Mouse (Mus musculus): Measurements from ENCODE around the gene Zbtb16. TPM values are rescaled to one million over a fixed set of nuclear protein-coding genes. Genes with fewer than 3 reads are reported as not detected.

The Zbtb16 gene
- polyA plus RNA-seq, 1 experiment from 2014 or later = 13.3 TPM

- H3K27ac ChIP-seq (ENCODE audit: low read length) = no peak overlapping the region
- no peak overlapping the region for H3K9ac ChIP-seq (ENCODE audit: low read length)
- no peak for ATAC-seq (ENCODE audit: low read depth)
- no peak overlapping the region for H3K4me2 ChIP-seq (ENCODE audit: low read depth, low read length)
- no peaks in the 10 kb centered on the region for H3K9me3 ChIP-seq (ENCODE audit: control insufficient read depth, low read length)
- peaks cover 15% of the 10 kb centered on the region for H3K4me1 ChIP-seq (replicated peaks; ENCODE audit: control insufficient read depth, insufficient read depth, low read length)
- WGBS = 81% methylated on average over 8 of the region's 8 CpGs
- H3K27me3 ChIP-seq (ENCODE audit: control insufficient read depth, insufficient read depth, low read depth, low read length) = no peaks in the 10 kb centered on the region; the same call in 1 of the 2 replicates
- peaks cover 3% of the 10 kb centered on the region; the same call in 1 of the 2 replicates for H3K36me3 ChIP-seq (ENCODE audit: control insufficient read depth, insufficient read depth, low read length)
- H3K4me3 ChIP-seq (ENCODE audit: low read length) = no peak overlapping the region
These were observed 121.0 kb downstream of the Zbtb16 start for GRCm38 (mm10) chr9:48715042-48715441.

- 90% methylated on average over 8 of the region's 8 CpGs for WGBS
- no peak overlapping the region for H3K4me3 ChIP-seq (ENCODE audit: low read length)
- H3K27ac ChIP-seq (ENCODE audit: low read length) = no peak overlapping the region
- peaks cover 3% of the 10 kb centered on the region; the same call in 1 of the 2 replicates for H3K36me3 ChIP-seq (ENCODE audit: control insufficient read depth, insufficient read depth, low read length)
- peaks cover 2% of the 10 kb centered on the region; the same call in 1 of the 2 replicates for H3K27me3 ChIP-seq (ENCODE audit: control insufficient read depth, insufficient read depth, low read depth, low read length)
- no peak overlapping the region for H3K4me2 ChIP-seq (ENCODE audit: low read depth, low read length)
- H3K9ac ChIP-seq (ENCODE audit: low read length) = no peak overlapping the region
- peaks cover 15% of the 10 kb centered on the region for H3K4me1 ChIP-seq (replicated peaks; ENCODE audit: control insufficient read depth, insufficient read depth, low read length)
- no peak for ATAC-seq (ENCODE audit: low read depth)
- no peaks in the 10 kb centered on the region for H3K9me3 ChIP-seq (ENCODE audit: control insufficient read depth, low read length)
These were observed 122.2 kb downstream of the Zbtb16 start for GRCm38 (mm10) chr9:48713779-48714178.

- Histone ChIP-seq H3K4me1 (replicated peaks; ENCODE audit: control insufficient read depth, insufficient read depth, low read length) (peaks cover 15% of the 10 kb centered on the region), H3K9ac (ENCODE audit: low read length) (no peak overlapping the region), H3K4me2 (ENCODE audit: low read depth, low read length) (no peak overlapping the region), H3K27ac (ENCODE audit: low read length) (no peak overlapping the region), H3K9me3 (ENCODE audit: control insufficient read depth, low read length) (no peaks in the 10 kb centered on the region), H3K36me3 (ENCODE audit: control insufficient read depth, insufficient read depth, low read length) (peaks cover 3% of the 10 kb centered on the region; the same call in 1 of the 2 replicates), H3K27me3 (ENCODE audit: control insufficient read depth, insufficient read depth, low read depth, low read length) (peaks cover 2% of the 10 kb centered on the region; the same call in 1 of the 2 replicates), H3K4me3 (ENCODE audit: low read length) (no peak overlapping the region)
- 84% methylated on average over 13 of the region's 13 CpGs for WGBS
- no peak for ATAC-seq (ENCODE audit: low read depth)
These were observed 122.8 kb downstream of the Zbtb16 start for GRCm38 (mm10) chr9:48712985-48713765.

- Histone ChIP-seq H3K36me3 (ENCODE audit: control insufficient read depth, insufficient read depth, low read length) (peaks cover 2% of the 10 kb centered on the region; the same call in 1 of the 2 replicates), H3K9me3 (ENCODE audit: control insufficient read depth, low read length) (no peaks in the 10 kb centered on the region), H3K4me1 (replicated peaks; ENCODE audit: control insufficient read depth, insufficient read depth, low read length) (peaks cover 25% of the 10 kb centered on the region), H3K4me3 (ENCODE audit: low read length) (no peak overlapping the region), H3K27me3 (ENCODE audit: control insufficient read depth, insufficient read depth, low read depth, low read length) (peaks cover 2% of the 10 kb centered on the region; the same call in 1 of the 2 replicates), H3K27ac (ENCODE audit: low read length) (peak overlapping the region; percentile 34; the same call in 1 of the 2 replicates), H3K9ac (ENCODE audit: low read length) (no peak overlapping the region; the same call in 1 of the 2 replicates), H3K4me2 (ENCODE audit: low read depth, low read length) (no peak overlapping the region)
- 59% methylated on average over 5 of the region's 5 CpGs for WGBS
- ATAC-seq (ENCODE audit: low read depth) = no peak
These were observed 124.2 kb downstream of the Zbtb16 start for GRCm38 (mm10) chr9:48711826-48712225.

GRCm38 (mm10) chr9:48711296-48711781, 124.7 kb downstream of the Zbtb16 start:
- Histone ChIP-seq H3K9me3 (ENCODE audit: control insufficient read depth, low read length) (no peaks in the 10 kb centered on the region), H3K27me3 (ENCODE audit: control insufficient read depth, insufficient read depth, low read depth, low read length) (peaks cover 2% of the 10 kb centered on the region; the same call in 1 of the 2 replicates), H3K4me3 (ENCODE audit: low read length) (no peak overlapping the region), H3K4me1 (replicated peaks; ENCODE audit: control insufficient read depth, insufficient read depth, low read length) (peaks cover 30% of the 10 kb centered on the region), H3K27ac (ENCODE audit: low read length) (peak overlapping the region; percentile 34; the same call in 1 of the 2 replicates), H3K4me2 (ENCODE audit: low read depth, low read length) (no peak overlapping the region), H3K36me3 (ENCODE audit: control insufficient read depth, insufficient read depth, low read length) (no peaks in the 10 kb centered on the region), H3K9ac (ENCODE audit: low read length) (peak overlapping the region; percentile 42; the same call in 1 of the 2 replicates)
- WGBS = 26% methylated on average over 9 of the region's 9 CpGs
- peak; percentile 21; the same call in 1 of the 2 replicates for ATAC-seq (ENCODE audit: low read depth)

GRCm38 (mm10) chr9:48710355-48711295, 125.4 kb downstream of the Zbtb16 start:
- Histone ChIP-seq H3K27ac (ENCODE audit: low read length) (peak overlapping the region; percentile 28; the same call in 1 of the 2 replicates), H3K4me3 (ENCODE audit: low read length) (no peak overlapping the region), H3K4me1 (replicated peaks; ENCODE audit: control insufficient read depth, insufficient read depth, low read length) (peaks cover 30% of the 10 kb centered on the region), H3K4me2 (ENCODE audit: low read depth, low read length) (no peak overlapping the region), H3K9ac (ENCODE audit: low read length) (peak overlapping the region; percentile 42; the same call in 1 of the 2 replicates), H3K27me3 (ENCODE audit: control insufficient read depth, insufficient read depth, low read depth, low read length) (peaks cover 2% of the 10 kb centered on the region; the same call in 1 of the 2 replicates), H3K9me3 (ENCODE audit: control insufficient read depth, low read length) (no peaks in the 10 kb centered on the region), H3K36me3 (ENCODE audit: control insufficient read depth, insufficient read depth, low read length) (no peaks in the 10 kb centered on the region)
- 35% methylated on average over 17 of the region's 17 CpGs for WGBS
- no peak for ATAC-seq (ENCODE audit: low read depth)

- peaks cover 2% of the 10 kb centered on the region; the same call in 1 of the 2 replicates for H3K27me3 ChIP-seq (ENCODE audit: control insufficient read depth, insufficient read depth, low read depth, low read length)
- H3K4me2 ChIP-seq (ENCODE audit: low read depth, low read length) = no peak overlapping the region
- H3K4me1 ChIP-seq (replicated peaks; ENCODE audit: control insufficient read depth, insufficient read depth, low read length) = peaks cover 30% of the 10 kb centered on the region
- peak overlapping the region; percentile 64 for H3K27ac ChIP-seq (ENCODE audit: low read length)
- H3K9ac ChIP-seq (ENCODE audit: low read length) = no peak overlapping the region
- H3K9me3 ChIP-seq (ENCODE audit: control insufficient read depth, low read length) = no peaks in the 10 kb centered on the region
- ATAC-seq (ENCODE audit: low read depth) = peak; percentile 39
- H3K4me3 ChIP-seq (ENCODE audit: low read length) = no peak overlapping the region
- H3K36me3 ChIP-seq (ENCODE audit: control insufficient read depth, insufficient read depth, low read length) = no peaks in the 10 kb centered on the region
- 50% methylated on average over 6 of the region's 6 CpGs for WGBS
These were observed 128.2 kb downstream of the Zbtb16 start for GRCm38 (mm10) chr9:48707824-48708229.

- Histone ChIP-seq H3K4me3 (ENCODE audit: low read length) (no peak overlapping the region), H3K9me3 (ENCODE audit: control insufficient read depth, low read length) (no peaks in the 10 kb centered on the region), H3K36me3 (ENCODE audit: control insufficient read depth, insufficient read depth, low read length) (no peaks in the 10 kb centered on the region), H3K4me1 (replicated peaks; ENCODE audit: control insufficient read depth, insufficient read depth, low read length) (peaks cover 30% of the 10 kb centered on the region), H3K27me3 (ENCODE audit: control insufficient read depth, insufficient read depth, low read depth, low read length) (peaks cover 2% of the 10 kb centered on the region; the same call in 1 of the 2 replicates), H3K4me2 (ENCODE audit: low read depth, low read length) (peak overlapping the region; percentile 25; the same call in 1 of the 2 replicates), H3K27ac (ENCODE audit: low read length) (peak overlapping the region; percentile 64), H3K9ac (ENCODE audit: low read length) (peak overlapping the region; percentile 40; the same call in 1 of the 2 replicates)
- WGBS = 26% methylated on average over 14 of the region's 14 CpGs
- peak; percentile 65 for ATAC-seq (ENCODE audit: low read depth)
These were observed 128.7 kb downstream of the Zbtb16 start for GRCm38 (mm10) chr9:48707134-48707823.
